Mouse (Mus musculus): ENCODE measurements at regions not wholly inside any gene's neighbourhood (a gene's known extent, or its start where the extent isn't known, plus 50 kb on each side); places are given as distances from the start of the nearest gene placed in this dataset.

DNA sequence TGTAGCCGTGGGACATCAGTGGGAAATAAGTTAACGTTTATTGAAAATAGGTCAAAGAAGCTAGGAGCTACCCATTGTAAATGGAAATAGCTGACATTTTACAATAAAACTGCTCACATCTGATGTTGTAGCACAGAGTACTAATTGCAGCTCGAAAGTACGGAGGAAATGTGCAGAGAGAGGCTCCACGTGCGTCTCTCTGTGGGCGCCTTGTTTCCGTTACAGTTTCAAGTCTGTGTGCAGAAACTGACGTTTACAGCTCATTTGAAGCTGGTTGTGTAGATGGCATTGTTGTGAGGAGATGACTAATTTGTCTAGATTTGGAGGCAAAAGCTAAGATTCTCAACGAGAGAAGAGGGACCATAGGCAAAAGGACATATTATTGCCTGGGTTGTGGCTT lies 78.4 kb upstream of the Stard3nl start:
- dilution Hi-C loops (cut with MboI; ENCODE audit: extremely low pct_ligation_motif_present, extremely low pct_unique_long_range_greater_than_20kb, low sequenced_read_pairs), result no loop called here
- Histone ChIP-seq H3K9me3 (replicated peaks; ENCODE audit: low read length) (no peaks in the 10 kb centered on the region), H3K79me2 (replicated peaks; ENCODE audit: control insufficient read depth, extremely low read depth, insufficient read depth, poor library complexity, severe bottlenecking) (no peaks in the 10 kb centered on the region), H3K27me3 (replicated peaks) (no peaks in the 10 kb centered on the region), H3K4me2 (ENCODE audit: insufficient read depth, low read depth, poor library complexity, severe bottlenecking) (no peak overlapping the region), H3K4me1 (ENCODE audit: control insufficient read depth in 1 of 2, insufficient read depth in 2 of 2) (peaks cover 0 to 14% of the 10 kb centered on the region in 2 experiments; a peak in 2 of 4 replicates), H3K27ac (ENCODE audit: insufficient read depth, low read depth) (no peak overlapping the region), H3K36me3 (replicated peaks in 1 of 2; ENCODE audit: control insufficient read depth in 1 of 2, insufficient read depth in 1 of 2, low read length in 1 of 2) (no peaks in the 10 kb centered on the region), H3K4me3 (replicated peaks in 1 of 3; ENCODE audit: low read depth in 2 of 3, low read length in 2 of 3, poor library complexity in 1 of 3) (no peak overlapping the region), H3K9ac (ENCODE audit: insufficient read depth, low read depth) (no peak overlapping the region)
- no peak for TF ChIP-seq ZNF384 (IDR thresholded peaks at IDR 0.05; ENCODE audit: low read depth, low read length)
- TF ChIP-seq ZC3H11A (IDR thresholded peaks at IDR 0.05; ENCODE audit: low read depth, low read length), result no peak
- no peak for TF ChIP-seq ELF1 (IDR thresholded peaks at IDR 0.05; ENCODE audit: low read depth, low read length)
- no peak for TF ChIP-seq USF1 (IDR thresholded peaks at IDR 0.05; ENCODE audit: low read depth, low read length)
- TF ChIP-seq NRF1 (IDR thresholded peaks at IDR 0.05; ENCODE audit: low read depth, low read length), result no peak
- TF ChIP-seq MXI1 (IDR thresholded peaks at IDR 0.05; ENCODE audit: low read depth, low read length), result peak; percentile 85
- 0 out of 2 replicates have a peak, but pooled peaks have one; percentile 37 for TF ChIP-seq E2F4 (IDR thresholded peaks at IDR 0.05; ENCODE audit: insufficient replicate concordance, low read depth, low read length)
- no peak for TF ChIP-seq PAX5 (IDR thresholded peaks at IDR 0.05; ENCODE audit: low read length)
- no peak for TF ChIP-seq KAT2A (IDR thresholded peaks at IDR 0.05; ENCODE audit: insufficient replicate concordance, low read length)
- no peak for TF ChIP-seq RCOR1 (conservative IDR thresholded peaks at IDR 0.05; ENCODE audit: low read depth, low read length)
- no peak for TF ChIP-seq CHD2 (IDR thresholded peaks at IDR 0.05; ENCODE audit: low read length)
- peak; percentile 96 for TF ChIP-seq MYC (IDR thresholded peaks at IDR 0.05; ENCODE audit: low read depth, low read length)
- no peak for TF ChIP-seq USF2 (conservative IDR thresholded peaks at IDR 0.05; ENCODE audit: low read depth, low read length)
- peak; percentile 53 for TF ChIP-seq IRF4 (IDR thresholded peaks at IDR 0.05; ENCODE audit: low read depth, low read length)
- TF ChIP-seq ZMIZ1 (IDR thresholded peaks at IDR 0.05; ENCODE audit: low read depth, low read length), result no peak
- TF ChIP-seq ZKSCAN1 (IDR thresholded peaks at IDR 0.05; ENCODE audit: borderline replicate concordance, low read depth, low read length), result no peak
- TF ChIP-seq POLR2AphosphoS2 (IDR thresholded peaks at IDR 0.05; ENCODE audit: low read depth, low read length), result no peak
- peak; percentile 24; the same call in 1 of the 2 replicates for TF ChIP-seq JUN (IDR thresholded peaks at IDR 0.05; ENCODE audit: insufficient read depth, low read depth, low read length)
- no peak for TF ChIP-seq MAZ (IDR thresholded peaks at IDR 0.05; ENCODE audit: low read depth, low read length)
- TF ChIP-seq BHLHE40 (IDR thresholded peaks at IDR 0.05; ENCODE audit: low read depth, low read length), result peak; percentile 91
- TF ChIP-seq TCF12 (IDR thresholded peaks at IDR 0.05; ENCODE audit: low read depth, low read length), result 0 out of 2 replicates have a peak, but pooled peaks have one; percentile 32
- peak; percentile 59; the same call in 1 of the 2 replicates for TF ChIP-seq MEF2A (IDR thresholded peaks at IDR 0.05; ENCODE audit: borderline replicate concordance, low read depth, low read length)
- TF ChIP-seq POLR2A (IDR thresholded peaks at IDR 0.05; ENCODE audit: low read depth, low read length), result no peak
- no peak for TF ChIP-seq NELFE (IDR thresholded peaks at IDR 0.05; ENCODE audit: low read depth, low read length)
- no peak for TF ChIP-seq HCFC1 (IDR thresholded peaks at IDR 0.05; ENCODE audit: low read depth, low read length)
- TF ChIP-seq SMC3 (IDR thresholded peaks at IDR 0.05; ENCODE audit: low read depth, low read length), result no peak
- TF ChIP-seq RAD21 (IDR thresholded peaks at IDR 0.05; ENCODE audit: low read depth, low read length), result no peak; the same call in 1 of the 2 replicates
- TF ChIP-seq JUND (conservative IDR thresholded peaks at IDR 0.05; ENCODE audit: low read depth, low read length), result 0 out of 2 replicates have a peak, but pooled peaks have one; percentile 42
- no peak for TF ChIP-seq UBTF (IDR thresholded peaks at IDR 0.05; ENCODE audit: low read depth, low read length)
- no peak for TF ChIP-seq SIN3A (IDR thresholded peaks at IDR 0.05; ENCODE audit: low read length)
- TF ChIP-seq MAX (IDR thresholded peaks at IDR 0.05; ENCODE audit: low read length), result peak; percentile 95
- no peak for TF ChIP-seq GABPA (IDR thresholded peaks at IDR 0.05; ENCODE audit: insufficient replicate concordance, low read depth, low read length)
- TF ChIP-seq ETS1 (conservative IDR thresholded peaks at IDR 0.05; ENCODE audit: low read depth, low read length), result peak; percentile 42; the same call in 1 of the 2 replicates
- peak; percentile 68 for TF ChIP-seq EP300 (IDR thresholded peaks at IDR 0.05; ENCODE audit: low read length)
- TF ChIP-seq CHD1 (IDR thresholded peaks at IDR 0.05; ENCODE audit: low read depth, low read length), result no peak
- no peak for TF ChIP-seq TBP (conservative IDR thresholded peaks at IDR 0.05; ENCODE audit: low read depth, low read length)
- TF ChIP-seq MAFK (IDR thresholded peaks at IDR 0.05; ENCODE audit: insufficient replicate concordance, low read length), result no peak
- no peak for TF ChIP-seq CTCF (conservative IDR thresholded peaks at IDR 0.05 in 1 of 2, IDR thresholded peaks at IDR 0.05 in 1 of 2; ENCODE audit: low read depth in 2 of 2, low read length in 2 of 2)
- DNase-seq (ENCODE audit: extremely low read depth), result peak; percentile 37
- in situ Hi-C loops (cut with MboI; ENCODE audit: low pct_ligation_motif_present, low pct_unique_long_range_greater_than_20kb, low sequenced_read_pairs), result no loop called here

Data from CH12.LX (cell line).